Mouse (Mus musculus): Measurements from ENCODE around the gene Baz1b. TPM values are rescaled to one million over a fixed set of nuclear protein-coding genes. Genes with fewer than 3 reads are reported as not detected.

Baz1b gene
- polyA plus RNA-seq, 1 experiment from 2014 or later, result 50.1 TPM

DNA sequence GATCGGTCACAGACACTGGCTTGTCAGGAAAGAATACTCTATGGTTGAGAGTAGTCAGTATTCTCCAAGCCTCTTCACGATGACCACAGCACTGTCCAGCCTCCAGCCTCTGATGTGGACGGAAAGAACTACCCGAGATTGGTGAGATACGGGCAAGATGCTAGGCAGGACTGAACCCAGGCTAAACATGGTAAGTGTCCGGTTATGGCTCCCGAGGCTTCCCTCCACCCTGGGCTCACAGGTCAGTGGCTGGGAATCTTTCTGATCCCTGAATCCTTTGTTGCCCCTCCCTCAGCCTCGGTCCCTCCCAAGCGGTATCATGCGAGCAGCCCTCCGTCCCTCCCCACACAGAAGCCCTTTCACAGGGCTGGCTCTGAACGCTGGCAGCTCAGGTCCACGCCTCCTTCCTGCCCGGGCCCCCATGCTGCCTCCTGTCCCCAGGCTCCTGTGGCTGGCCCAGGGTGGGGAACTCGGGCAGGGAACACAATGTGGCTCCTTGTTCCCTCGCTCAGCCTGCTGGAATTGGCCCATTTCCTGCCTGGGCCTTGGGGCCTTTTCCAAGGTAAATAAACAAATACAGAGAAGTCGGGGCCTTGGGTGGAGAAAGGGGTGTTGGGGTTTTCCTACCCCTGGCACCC, 76.9 kb downstream of the Baz1b start:
- H3K36me3 ChIP-seq (ENCODE audit: poor library complexity, severe bottlenecking), result no peaks in the 10 kb centered on the region
- H3K4me1 ChIP-seq, result peaks cover 29% of the 10 kb centered on the region
- H3K9ac ChIP-seq, result peak overlapping the region; percentile 40; the same call in 1 of the 2 replicates
- H3K4me2 ChIP-seq, result peak overlapping the region; percentile 34
- no peaks in the 10 kb centered on the region for H3K27me3 ChIP-seq
- H3K4me3 ChIP-seq, result no peak overlapping the region
- no peaks in the 10 kb centered on the region for H3K9me3 ChIP-seq (replicated peaks)
- peak; percentile 84 for ATAC-seq
- 19% methylated on average over 17 of the region's 17 CpGs for WGBS
- peak overlapping the region; percentile 72 for H3K27ac ChIP-seq

GRCm38 (mm10) chr5:135264548-135264947, 77.5 kb downstream of the Baz1b start:
- Histone ChIP-seq H3K9ac (peak overlapping the region; percentile 40; the same call in 1 of the 2 replicates), H3K4me1 (peaks cover 26% of the 10 kb centered on the region), H3K4me3 (no peak overlapping the region), H3K27me3 (no peaks in the 10 kb centered on the region), H3K4me2 (peak overlapping the region; percentile 34; the same call in 1 of the 2 replicates), H3K36me3 (ENCODE audit: poor library complexity, severe bottlenecking) (no peaks in the 10 kb centered on the region), H3K27ac (peak overlapping the region; percentile 72), H3K9me3 (replicated peaks) (no peaks in the 10 kb centered on the region)
- 57% methylated on average over 9 of the region's 9 CpGs for WGBS
- 0 out of 2 replicates have a peak, but pooled peaks have one; percentile 10 for ATAC-seq

- Histone ChIP-seq H3K4me2 (no peak overlapping the region), H3K4me3 (no peak overlapping the region), H3K4me1 (peaks cover 34% of the 10 kb centered on the region), H3K27ac (no peak overlapping the region), H3K36me3 (ENCODE audit: poor library complexity, severe bottlenecking) (no peaks in the 10 kb centered on the region), H3K9ac (no peak overlapping the region), H3K27me3 (no peaks in the 10 kb centered on the region), H3K9me3 (replicated peaks) (no peaks in the 10 kb centered on the region)
- no peak for ATAC-seq
- WGBS, result 90% methylated on average over 8 of the region's 8 CpGs
Measured at GRCm38 (mm10) chr5:135269451-135269850, 82.4 kb downstream of the Baz1b start.

DNA sequence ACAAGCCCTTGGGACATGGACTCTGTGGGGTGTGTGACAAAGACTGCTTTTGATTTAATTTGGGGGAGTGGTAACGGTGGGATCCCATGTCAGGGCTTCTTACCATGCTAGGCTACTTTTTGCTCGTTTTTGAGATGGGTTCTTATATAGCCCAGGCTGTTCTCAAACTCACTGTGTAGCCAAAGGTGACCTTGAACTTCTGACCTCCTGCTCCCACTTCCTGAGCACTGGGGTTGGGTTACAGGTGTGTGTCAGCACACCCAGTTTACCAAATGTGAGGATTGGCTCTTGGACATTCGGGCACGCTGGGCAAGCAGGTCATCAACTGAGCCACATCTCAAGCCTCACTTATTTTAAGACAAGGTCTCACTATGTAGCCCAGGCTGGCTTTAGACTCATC, 83.3 kb downstream of the Baz1b start:
- no peaks in the 10 kb centered on the region for H3K36me3 ChIP-seq (ENCODE audit: poor library complexity, severe bottlenecking)
- H3K4me1 ChIP-seq, result peaks cover 39% of the 10 kb centered on the region
- no peak overlapping the region for H3K4me2 ChIP-seq
- ATAC-seq, result no peak
- H3K27me3 ChIP-seq, result no peaks in the 10 kb centered on the region
- no peak overlapping the region for H3K9ac ChIP-seq
- no peaks in the 10 kb centered on the region for H3K9me3 ChIP-seq (replicated peaks)
- H3K27ac ChIP-seq, result peak overlapping the region; percentile 82
- WGBS, result 86% methylated on average over 4 of the region's 4 CpGs
- H3K4me3 ChIP-seq, result no peak overlapping the region

GRCm38 (mm10) chr5:135271563-135272165, 84.6 kb downstream of the Baz1b start:
- H3K4me3 ChIP-seq, result no peak overlapping the region
- peak; percentile 71 for ATAC-seq
- H3K36me3 ChIP-seq (ENCODE audit: poor library complexity, severe bottlenecking), result no peaks in the 10 kb centered on the region
- 0 out of 2 replicates have a peak overlapping the region, but pooled peaks have one; percentile 0 for H3K4me2 ChIP-seq
- 0 out of 2 replicates have a peak, but pooled peaks cover 2% of the 10 kb centered on the region for H3K27me3 ChIP-seq
- 22% methylated on average over 12 of the region's 12 CpGs for WGBS
- H3K27ac ChIP-seq, result peak overlapping the region; percentile 82
- H3K4me1 ChIP-seq, result peaks cover 47% of the 10 kb centered on the region
- H3K9ac ChIP-seq, result peak overlapping the region; percentile 16; the same call in 1 of the 2 replicates
- H3K9me3 ChIP-seq (replicated peaks), result no peaks in the 10 kb centered on the region

DNA sequence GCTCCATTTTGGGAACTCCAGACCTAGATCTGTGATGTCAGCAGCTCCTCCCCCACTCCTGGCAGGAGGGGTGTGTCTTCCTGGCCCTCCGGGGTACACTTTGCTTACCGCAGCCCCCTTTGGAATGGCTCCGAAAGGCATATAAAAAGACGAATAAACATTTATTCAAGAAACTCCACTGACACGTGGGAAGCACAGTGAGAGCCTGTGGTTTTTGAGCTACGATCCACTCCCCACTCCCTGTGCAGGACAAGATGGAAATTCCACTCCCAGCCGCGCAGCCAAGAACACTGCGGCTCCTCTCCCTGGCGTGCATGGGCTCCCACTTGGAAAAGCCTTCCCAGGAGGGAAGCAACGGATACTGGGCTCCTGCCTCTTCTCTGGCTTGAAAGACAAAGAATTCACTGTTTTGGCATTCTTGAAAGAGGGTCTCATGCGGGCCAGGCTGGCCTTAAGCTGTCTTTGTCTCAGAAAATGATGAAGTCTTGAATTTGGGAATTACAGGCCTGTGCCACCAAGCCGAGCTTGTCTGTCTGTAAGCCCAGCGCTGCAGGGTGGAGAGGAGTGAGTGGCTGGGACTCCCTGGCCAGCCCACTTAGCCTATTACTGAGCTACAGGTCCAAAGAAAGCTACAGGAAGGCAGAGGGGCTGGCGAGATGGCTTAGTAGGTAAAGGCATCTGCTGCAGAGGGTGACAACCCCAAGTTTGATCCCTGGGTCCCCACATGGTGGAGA, 87.8 kb downstream of the Baz1b start:
- Histone ChIP-seq H3K9me3 (replicated peaks) (no peaks in the 10 kb centered on the region), H3K27me3 (0 out of 2 replicates have a peak, but pooled peaks cover 2% of the 10 kb centered on the region), H3K36me3 (ENCODE audit: poor library complexity, severe bottlenecking) (no peaks in the 10 kb centered on the region), H3K4me1 (peaks cover 51% of the 10 kb centered on the region), H3K9ac (peak overlapping the region; percentile 24; the same call in 1 of the 2 replicates), H3K4me3 (peak overlapping the region; percentile 4; the same call in 1 of the 2 replicates), H3K4me2 (peak overlapping the region; percentile 44), H3K27ac (peak overlapping the region; percentile 84)
- WGBS, result 5% methylated on average over 15 of the region's 15 CpGs
- peak; percentile 50 for ATAC-seq

GRCm38 (mm10) chr5:135276597-135276996, 89.5 kb downstream of the Baz1b start:
- Histone ChIP-seq H3K36me3 (ENCODE audit: poor library complexity, severe bottlenecking) (no peaks in the 10 kb centered on the region), H3K4me1 (peaks cover 44% of the 10 kb centered on the region), H3K9me3 (replicated peaks) (no peaks in the 10 kb centered on the region), H3K27me3 (0 out of 2 replicates have a peak, but pooled peaks cover 2% of the 10 kb centered on the region), H3K9ac (peak overlapping the region; percentile 30; the same call in 1 of the 2 replicates), H3K27ac (no peak overlapping the region), H3K4me3 (peak overlapping the region; percentile 14; the same call in 1 of the 2 replicates), H3K4me2 (peak overlapping the region; percentile 48)
- ATAC-seq, result no peak
- 6% methylated on average over 36 of the region's 36 CpGs for WGBS

DNA sequence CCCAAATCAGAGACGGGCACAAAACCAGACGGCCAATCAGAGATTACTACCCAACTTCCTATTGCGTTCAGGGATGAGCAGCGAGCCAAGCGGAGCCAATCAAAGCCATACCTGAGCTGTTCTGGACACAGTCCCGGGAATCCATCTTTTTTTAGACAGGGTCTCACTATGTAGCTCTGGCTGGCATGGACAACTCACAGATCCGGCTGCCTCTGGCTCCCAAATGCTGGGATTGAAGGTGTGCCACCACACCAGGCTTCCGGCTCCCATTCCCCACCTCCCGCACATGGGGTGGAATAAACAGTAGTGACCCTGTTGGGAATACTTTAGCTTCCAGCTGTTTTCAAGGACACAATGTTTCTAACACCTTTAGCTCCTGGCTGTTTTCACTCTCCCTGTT, 93.2 kb downstream of the Baz1b start:
- Histone ChIP-seq H3K9ac (no peak overlapping the region), H3K9me3 (replicated peaks) (no peaks in the 10 kb centered on the region), H3K4me2 (no peak overlapping the region), H3K36me3 (ENCODE audit: poor library complexity, severe bottlenecking) (no peaks in the 10 kb centered on the region), H3K4me1 (peaks cover 18% of the 10 kb centered on the region), H3K27ac (no peak overlapping the region), H3K27me3 (0 out of 2 replicates have a peak, but pooled peaks cover 2% of the 10 kb centered on the region), H3K4me3 (no peak overlapping the region)
- ATAC-seq, result no peak
- WGBS, result 82% methylated on average over 9 of the region's 9 CpGs

- no peak overlapping the region for H3K9ac ChIP-seq
- H3K27me3 ChIP-seq, result no peaks in the 10 kb centered on the region
- H3K9me3 ChIP-seq (replicated peaks), result no peaks in the 10 kb centered on the region
- no peak overlapping the region for H3K4me2 ChIP-seq
- 29% methylated on average over 3 of the region's 3 CpGs for WGBS
- H3K27ac ChIP-seq, result peak overlapping the region; percentile 27
- no peaks in the 10 kb centered on the region for H3K36me3 ChIP-seq (ENCODE audit: poor library complexity, severe bottlenecking)
- peaks cover 8% of the 10 kb centered on the region for H3K4me1 ChIP-seq
- H3K4me3 ChIP-seq, result no peak overlapping the region
- no peak for ATAC-seq
Measured at GRCm38 (mm10) chr5:135285211-135285610, 98.1 kb downstream of the Baz1b start.

- Histone ChIP-seq H3K4me1 (peaks cover 8% of the 10 kb centered on the region), H3K9me3 (replicated peaks) (no peaks in the 10 kb centered on the region), H3K27me3 (no peaks in the 10 kb centered on the region), H3K4me3 (no peak overlapping the region), H3K27ac (no peak overlapping the region), H3K9ac (no peak overlapping the region), H3K4me2 (no peak overlapping the region), H3K36me3 (ENCODE audit: poor library complexity, severe bottlenecking) (no peaks in the 10 kb centered on the region)
- ATAC-seq, result peak; percentile 78
- WGBS, result 0% methylated on average over 6 of the region's 6 CpGs
Measured at GRCm38 (mm10) chr5:135286185-135286584, 99.1 kb downstream of the Baz1b start.

- no peak overlapping the region for H3K4me2 ChIP-seq
- H3K9ac ChIP-seq, result no peak overlapping the region
- no peaks in the 10 kb centered on the region for H3K27me3 ChIP-seq
- peaks cover 8% of the 10 kb centered on the region for H3K4me1 ChIP-seq
- ATAC-seq, result no peak
- H3K4me3 ChIP-seq, result no peak overlapping the region
- no peaks in the 10 kb centered on the region for H3K36me3 ChIP-seq (ENCODE audit: poor library complexity, severe bottlenecking)
- H3K27ac ChIP-seq, result no peak overlapping the region
- 84% methylated on average over 5 of the region's 5 CpGs for WGBS
- H3K9me3 ChIP-seq (replicated peaks), result no peaks in the 10 kb centered on the region
Measured at GRCm38 (mm10) chr5:135286926-135287325, 99.9 kb downstream of the Baz1b start.

- WGBS, result 79% methylated on average over 6 of the region's 6 CpGs
- no peak for ATAC-seq
- Histone ChIP-seq H3K9ac (no peak overlapping the region), H3K4me1 (no peaks in the 10 kb centered on the region), H3K9me3 (replicated peaks) (no peaks in the 10 kb centered on the region), H3K27ac (no peak overlapping the region), H3K27me3 (no peaks in the 10 kb centered on the region), H3K4me2 (no peak overlapping the region), H3K4me3 (no peak overlapping the region), H3K36me3 (ENCODE audit: poor library complexity, severe bottlenecking) (no peaks in the 10 kb centered on the region)
Measured at GRCm38 (mm10) chr5:135290703-135291102, 103.6 kb downstream of the Baz1b start.

All from forebrain, embryonic 13.5 days (tissue).